Mouse (Mus musculus) spleen, adult 18-20 months (tissue): ENCODE results near the gene Defb30.
A peak's percentile ranks its signal among the peaks of the same experiment; 100 is the strongest.

ENCODE experiments used
- DNase-seq, 2 experiments: peaks; one replicate each; pipeline ENCODE4 v3.0.0; 2022; ENCODE audit warnings: mixed read lengths in 2 of 2

The Defb30 gene

DNA sequence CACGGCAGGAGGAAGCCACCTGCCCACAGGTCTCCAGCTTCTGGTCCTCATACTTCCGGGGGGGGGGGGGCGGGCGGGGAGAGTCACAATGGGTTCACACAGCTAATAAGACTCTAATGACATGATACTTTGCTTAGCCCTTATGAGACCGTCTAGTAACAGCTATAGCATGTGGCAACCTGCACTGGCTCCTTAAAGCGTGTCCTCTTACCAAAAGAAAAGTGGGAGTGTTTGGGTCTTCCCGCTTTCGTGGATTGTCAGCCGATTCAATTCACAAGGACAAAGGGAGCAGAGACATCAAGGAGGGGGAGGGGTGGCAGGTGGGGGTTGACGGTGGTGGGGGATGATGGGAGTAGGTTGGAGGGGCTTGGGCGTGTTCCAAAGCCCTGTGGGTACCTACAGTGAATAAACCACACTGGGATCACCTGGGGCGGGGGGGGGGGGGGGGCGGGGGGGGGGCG lies at the start of gene Defb30:
Gene Defb30 (minus strand): TSS at position 51 of the 461 bp plus-strand sequence.
- no peak for DNase-seq

DNA sequence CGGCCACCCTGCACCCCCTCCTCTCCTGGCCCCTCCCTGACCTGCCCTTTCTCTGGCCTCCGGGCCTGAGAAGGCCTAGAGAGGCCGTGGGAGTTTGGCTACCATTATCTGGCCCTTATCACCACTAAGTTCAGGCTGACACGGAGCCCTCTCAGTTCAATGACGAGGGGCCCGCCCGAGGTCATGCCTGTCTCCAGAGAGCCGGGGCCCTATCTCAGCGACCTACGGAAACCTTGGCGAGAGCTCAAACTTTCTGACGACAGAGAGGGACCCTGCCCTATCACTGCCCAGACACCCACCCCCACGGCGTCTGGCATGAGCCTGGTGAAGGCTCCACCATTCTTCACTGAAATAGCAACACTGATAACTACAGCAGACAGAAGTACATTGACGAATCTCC lies 17.9 kb upstream of the Defb30 start:
- DNase-seq = no peak

DNA sequence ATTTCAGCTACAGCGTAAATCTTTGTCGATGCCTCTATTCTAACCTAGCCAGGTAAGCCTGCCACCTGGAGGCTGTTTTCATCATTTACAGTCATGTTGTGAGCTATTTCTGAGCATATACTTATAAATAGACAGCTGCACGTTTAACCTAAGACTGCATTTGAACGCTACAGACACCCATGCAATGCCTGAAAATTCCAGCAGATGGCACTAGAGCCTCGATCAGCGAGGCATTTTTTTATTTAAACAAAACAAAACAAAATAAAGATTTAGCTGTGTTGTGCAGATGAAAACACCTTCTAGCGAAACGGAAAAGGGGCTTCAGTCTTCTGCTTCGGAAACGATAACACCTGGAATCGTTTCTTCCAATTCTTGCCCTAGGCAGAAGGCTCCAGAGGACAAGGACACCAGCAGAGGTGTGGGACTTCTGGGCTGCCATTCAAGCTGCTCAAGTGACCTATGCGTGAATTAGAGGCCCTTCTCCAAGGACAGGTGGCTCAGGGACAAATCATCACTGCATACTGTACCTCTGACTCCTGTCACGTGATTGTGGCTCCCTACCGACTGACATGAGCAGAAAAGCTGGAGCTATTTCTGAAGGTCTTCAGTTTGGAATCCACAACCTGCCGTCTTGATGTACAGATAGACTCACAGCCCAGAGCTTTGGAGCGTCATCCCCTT lies 17.0 kb upstream of the Defb30 start:
- DNase-seq = peak in 1 of 2 experiments; percentile 59

DNA sequence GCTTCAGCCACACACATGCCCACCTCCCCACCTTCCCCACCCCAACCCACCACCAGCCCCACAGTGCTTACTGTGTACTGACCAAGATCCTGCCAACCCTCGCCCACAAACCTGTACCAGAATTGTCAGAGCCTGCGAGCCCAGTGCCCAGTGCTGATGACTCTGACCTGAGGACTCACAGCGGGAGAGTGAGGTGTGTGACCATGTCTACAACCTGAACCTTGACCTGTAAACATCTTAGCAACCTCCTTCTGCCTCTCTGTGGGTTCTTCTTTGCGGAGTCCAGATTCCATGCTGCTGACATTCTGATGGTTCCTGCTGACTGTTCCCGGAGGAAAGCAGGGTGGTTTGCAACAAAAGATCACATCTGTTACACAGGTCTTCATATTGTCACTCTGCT lies 15.6 kb upstream of the Defb30 start:
- no peak for DNase-seq

DNA sequence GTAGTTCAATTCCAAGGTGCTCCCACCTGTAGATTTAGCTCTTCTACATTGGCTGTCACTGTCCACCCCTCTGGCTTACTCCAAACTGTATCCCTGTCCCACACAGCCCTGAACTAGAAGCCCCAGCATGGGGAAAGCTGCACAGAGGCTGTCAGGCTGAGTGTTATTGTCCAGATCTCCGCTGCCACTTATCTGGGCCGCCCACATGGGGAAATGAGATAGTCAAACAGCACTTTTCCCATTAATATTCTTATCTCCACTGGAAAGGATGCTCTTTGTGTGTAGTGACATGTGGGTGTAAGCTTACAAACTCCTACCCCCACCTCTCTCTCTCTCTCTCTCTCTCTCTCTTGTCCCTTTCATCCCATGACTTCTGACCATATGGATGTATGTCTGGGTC lies 12.4 kb upstream of the Defb30 start:
- no peak for DNase-seq

DNA sequence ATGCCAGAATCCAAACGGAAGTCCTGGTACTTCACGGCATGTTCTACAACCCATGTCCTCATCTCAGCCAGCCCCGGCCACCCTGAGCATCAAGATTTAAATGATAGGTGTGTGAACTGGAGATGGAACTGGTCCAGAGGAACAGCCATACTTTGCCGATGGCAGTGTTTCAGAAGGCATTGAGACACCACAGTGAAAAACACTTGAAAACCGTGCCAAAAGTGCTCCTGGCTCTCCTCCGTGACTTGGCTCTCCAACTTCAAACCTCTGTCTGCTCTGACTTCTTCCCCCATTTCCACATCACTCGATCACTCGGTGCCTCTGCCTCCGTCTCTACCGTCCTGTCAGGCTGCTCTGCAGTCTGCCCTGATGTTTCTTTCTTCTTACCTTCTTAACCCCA lies 10.6 kb upstream of the Defb30 start:
- no peak for DNase-seq

DNA sequence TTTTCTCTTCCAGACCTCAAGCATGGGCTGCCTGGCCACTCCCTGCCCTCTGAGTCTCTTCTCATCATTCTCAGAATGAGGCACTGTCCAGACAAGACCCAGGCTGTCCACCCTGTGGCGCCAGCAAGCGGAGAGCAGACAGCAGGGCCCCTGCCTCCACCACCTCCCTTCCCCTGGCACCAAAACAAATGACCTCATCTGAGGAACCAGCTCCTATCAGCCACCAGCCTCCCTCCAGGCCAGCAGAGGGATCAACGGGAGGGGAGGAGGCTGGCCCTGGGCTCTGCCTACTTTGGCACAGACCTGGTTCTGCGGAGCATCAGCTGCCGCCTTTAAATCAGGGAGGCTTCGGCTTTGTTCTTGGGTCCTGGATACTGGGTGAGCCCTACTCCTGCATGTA lies 5.0 kb upstream of the Defb30 start:
- no peak for DNase-seq

DNA sequence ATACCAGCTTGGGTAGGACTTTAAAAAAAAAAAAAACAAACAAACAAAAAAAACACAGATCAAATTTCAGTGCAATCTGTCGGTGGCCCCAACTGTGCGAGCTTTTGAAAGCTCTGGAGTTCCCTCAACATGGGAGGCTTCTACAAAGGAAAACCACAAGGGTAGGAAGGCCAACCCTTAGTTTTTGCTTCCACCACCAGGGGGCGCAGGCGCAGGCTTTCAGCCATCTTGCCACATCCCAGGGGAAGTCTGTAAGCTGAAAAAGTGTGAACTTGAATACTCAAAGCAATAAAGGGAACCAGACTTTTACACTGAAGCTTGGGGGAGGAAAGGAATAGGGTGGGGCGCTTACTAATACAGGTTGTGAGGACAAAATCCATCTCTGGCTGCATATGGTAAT lies 1.0 kb upstream of the Defb30 start:
- DNase-seq = peak; percentile 17 to 67

DNA sequence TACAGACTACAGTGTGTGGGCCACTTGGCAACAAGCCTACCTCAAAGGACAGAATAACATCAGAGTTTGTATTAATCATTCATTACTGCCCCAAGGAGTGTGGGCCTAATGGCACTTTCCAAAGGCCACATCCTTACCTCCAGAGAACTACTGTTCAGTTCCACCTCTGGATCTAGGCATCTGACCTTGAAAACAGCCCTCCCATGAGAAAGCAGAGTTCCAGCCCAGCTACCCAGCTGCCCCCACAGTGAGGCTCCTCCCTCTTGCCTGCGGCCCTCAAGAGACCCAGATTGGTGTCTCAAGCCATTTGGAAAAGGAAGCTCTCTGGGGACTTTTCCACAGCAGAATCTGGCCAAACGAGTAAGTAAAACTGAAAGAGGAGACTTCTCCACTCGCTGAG lies 3.1 kb downstream of the Defb30 start, which contains the start of gene Defb42:
Gene Defb42 (plus strand): TSS at position 301 of the 400 bp plus-strand sequence.
- no peak for DNase-seq

DNA sequence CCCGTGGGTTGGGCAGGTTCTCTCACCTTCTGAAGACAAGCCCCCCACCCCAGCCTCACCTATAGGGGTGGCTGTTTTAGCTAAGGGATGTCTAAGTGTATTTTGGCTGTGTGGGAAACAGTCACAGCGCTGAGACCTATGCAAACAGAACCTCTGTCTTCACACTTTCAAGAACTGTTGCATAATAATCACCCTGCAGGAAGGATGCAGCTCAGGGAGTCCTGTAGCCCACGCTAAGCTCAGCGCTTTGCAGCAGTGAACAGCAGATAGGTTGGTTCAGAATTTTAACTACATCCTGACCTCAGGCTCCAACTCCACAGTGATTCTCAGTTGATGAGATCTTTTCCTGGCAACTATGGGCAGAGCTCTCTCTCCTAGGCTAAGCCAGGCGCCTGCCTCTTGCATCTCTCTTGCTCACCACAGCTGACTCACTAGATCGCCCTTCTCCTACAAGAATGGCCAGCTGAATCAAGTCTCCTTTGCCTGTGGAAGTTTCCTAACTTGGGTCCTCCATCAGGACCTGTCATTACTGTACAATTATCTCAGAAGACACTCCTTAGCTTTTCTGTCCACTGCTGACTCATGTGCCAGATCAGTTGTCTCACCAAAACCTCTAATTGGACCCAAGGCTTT lies 29.1 kb downstream of the Defb30 start:
- DNase-seq = no peak

DNA sequence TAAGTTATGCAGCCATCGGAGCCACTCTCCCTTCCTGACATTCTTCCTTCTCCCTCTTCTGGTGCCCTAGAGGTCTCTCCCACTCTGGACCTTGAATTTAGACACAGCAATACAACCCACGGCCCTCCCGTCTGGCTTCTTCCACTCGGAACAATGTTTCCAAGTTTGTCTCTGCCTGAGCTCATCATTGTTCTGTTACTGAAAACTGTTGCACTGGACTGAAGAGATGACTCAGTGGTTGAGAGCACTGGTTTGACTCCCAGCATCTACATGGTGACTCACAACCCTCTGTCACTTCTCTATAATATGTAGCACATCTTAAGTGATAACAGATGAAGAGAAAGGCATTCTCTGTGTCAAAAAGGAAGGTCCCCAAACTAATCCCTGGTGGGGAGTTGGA lies 35.1 kb downstream of the Defb30 start:
- DNase-seq = no peak

DNA sequence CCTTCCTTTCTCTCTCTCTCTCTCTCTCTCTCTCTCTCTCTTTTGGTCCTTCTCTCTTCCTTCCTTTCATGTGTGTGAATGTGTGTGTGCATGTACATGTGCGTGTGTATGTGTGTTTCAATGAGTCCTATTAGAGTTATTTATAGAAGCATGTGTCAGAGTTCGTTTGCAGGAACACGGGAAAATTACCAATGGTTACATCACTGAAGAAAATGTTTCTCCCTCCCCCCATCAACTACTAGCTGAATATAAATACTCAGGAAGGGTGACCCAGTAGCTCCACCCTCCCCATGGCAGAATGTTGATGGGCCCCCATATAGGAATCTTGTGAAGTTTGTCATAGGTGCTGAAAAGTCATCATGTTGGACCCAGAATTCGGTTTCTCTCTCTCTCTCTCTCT lies 36.7 kb downstream of the Defb30 start:
- DNase-seq = no peak

DNA sequence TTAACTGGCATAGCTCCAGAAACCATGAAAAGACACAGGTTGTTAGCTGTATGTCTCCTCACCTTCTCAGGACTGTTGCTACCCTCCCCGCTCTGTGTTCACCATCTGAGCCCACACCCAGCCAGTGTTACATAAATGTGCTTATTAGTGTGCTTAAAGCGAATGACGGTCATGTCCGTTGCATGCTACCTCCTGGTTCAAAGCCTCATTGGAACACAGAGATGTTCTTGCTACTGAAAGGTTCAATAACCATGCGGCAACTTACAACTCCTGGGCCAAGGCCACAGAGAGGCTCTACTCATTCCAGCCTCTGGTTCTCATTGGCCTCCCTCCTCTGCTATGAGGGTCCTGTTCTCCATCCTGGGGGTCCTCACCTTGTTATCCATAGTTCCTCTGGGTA lies 38.3 kb downstream of the Defb30 start, which contains the start of gene Defb43:
Gene Defb43 (plus strand): TSS at position 301 of the 400 bp plus-strand sequence.
- no peak for DNase-seq

DNA sequence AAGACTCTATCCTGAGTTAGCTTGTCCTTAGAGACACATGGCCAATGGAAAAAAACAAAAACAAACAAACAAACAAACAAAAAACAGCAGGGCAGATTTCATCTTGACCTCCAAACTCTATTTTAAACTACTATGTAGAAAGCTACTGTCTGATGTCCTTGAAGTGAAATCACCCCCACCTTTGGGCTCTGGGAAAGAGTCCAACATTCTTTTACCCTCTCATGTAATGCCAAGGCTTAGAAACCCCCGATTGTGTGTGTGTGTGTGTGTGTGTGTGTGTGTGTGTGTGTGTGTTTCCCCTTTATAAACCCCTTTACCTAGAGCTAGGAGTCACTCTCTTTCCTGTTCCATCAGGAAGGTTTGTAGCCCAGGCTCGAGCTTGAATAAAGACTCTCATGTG lies 47.2 kb downstream of the Defb30 start:
- no peak for DNase-seq

DNA sequence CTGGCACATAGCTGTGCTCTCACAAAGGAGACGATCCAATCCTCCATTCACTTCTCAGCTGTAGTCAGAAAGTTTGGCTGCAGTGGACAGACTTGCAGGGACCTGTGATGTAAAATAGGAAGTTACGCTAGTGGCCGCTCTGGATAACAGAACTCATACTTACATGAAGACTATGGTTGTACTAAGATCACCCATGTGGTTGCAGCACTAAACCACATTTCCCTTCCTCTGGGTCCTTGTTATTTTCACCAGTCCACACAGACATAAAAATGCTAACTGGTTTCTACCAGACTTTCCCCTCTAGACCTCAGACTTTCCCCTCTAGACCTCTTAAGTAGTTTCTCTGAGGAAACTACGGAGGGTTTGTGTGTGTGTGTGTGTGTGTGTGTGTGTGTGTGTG lies 50.8 kb downstream of the Defb30 start:
- DNase-seq = no peak

DNA sequence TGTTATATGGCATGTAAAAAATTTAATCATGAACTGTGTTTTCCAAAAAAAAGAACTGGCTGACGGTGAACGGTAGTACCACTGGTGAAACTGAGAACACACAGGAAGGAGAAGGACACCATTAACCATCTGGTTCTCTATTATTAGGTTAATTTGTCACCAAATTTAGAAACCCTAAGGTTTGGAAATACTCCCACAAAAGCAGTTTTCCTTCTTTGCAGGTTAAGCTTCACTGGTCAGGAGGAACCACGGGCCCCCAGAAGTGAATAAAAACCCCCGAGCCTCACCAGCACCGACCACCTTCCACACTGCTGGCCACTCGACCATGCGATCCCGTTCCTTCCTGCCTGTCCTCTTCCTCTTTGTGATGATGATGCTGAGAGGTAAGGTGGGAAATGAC lies 52.0 kb downstream of the Defb30 start, which contains the start of gene Defb47:
Gene Defb47 (plus strand): TSS at position 301 of the 400 bp plus-strand sequence.
- DNase-seq = no peak

DNA sequence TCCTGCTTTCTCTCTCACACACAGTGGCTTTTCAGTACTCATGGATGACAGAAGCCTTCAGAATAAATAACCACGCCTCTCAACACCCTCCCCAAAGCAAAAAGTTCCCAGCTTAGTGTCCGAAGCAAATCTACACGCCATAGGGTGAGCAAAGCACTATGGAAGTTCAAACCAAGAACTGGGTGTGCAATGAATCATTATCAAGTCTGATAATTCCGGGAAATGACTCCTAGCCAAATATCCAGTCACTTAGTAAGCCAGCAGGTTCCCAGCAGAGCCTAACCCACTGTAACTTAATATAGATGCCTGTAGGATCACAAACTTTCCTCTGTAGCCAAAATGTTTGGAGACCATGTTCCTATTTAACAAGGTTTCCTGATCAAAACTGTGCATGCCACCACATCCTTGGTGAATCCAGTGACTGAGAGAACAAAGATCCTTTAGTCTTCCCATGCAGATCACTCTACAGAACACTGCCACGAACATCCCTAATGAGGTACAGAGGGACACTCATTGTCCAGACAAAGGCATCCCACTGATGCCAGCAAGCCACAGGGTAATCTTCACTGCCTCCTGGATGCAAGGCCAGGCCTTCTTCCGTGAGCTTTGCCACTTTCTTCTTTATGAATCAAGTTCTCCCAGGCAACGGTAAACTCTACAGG lies 57.8 kb downstream of the Defb30 start:
- no peak for DNase-seq

DNA sequence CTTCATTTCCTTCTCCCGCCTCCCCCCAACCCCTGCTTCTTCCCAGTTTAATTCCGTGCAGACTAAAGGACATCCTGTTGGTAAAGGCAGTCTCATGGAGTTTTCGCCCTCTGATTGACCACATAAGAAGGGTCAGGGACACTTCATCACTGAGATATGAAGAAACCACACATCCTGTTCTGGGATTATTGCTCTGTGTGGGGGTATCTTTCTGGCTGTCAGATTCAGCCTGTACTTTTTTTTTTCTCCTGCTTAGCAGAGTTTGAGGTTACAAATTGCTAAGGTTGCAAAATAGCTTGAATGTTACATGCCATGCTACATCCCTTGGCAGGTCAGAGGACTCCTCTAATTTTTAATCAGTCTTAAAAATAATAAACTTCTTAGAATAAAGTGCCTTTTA lies 58.5 kb downstream of the Defb30 start:
- DNase-seq = no peak

DNA sequence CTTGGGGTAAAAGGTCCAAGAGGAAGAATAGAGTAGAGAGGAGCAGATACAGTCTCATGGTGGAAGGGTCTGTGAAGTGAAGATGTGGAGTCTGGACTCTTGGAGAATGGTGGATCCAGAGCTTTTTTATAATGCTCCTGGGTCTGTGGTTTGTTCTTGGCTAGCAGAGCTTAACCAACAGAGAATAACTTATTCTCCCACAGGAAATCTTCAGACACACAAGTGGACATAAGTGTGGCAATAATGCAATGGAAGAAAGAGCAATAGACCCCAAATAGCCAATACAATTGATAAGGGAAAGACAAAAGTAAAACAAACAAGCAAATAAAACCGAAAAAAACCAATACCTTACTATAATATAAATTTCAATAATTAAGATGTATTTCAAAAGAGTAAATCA lies 65.3 kb downstream of the Defb30 start, which contains the start of gene Defb48:
Gene Defb48 (minus strand): TSS at position 101 of the 400 bp plus-strand sequence.
- DNase-seq = no peak
